Mouse (Mus musculus): ENCODE data around the gene Mia2. TPM values are rescaled to one million over a fixed set of nuclear protein-coding genes. Genes with fewer than 3 reads are reported as not detected.
A peak's percentile ranks its signal among the peaks of the same experiment; 100 is the strongest.

Gene Mia2
- total RNA-seq, 2 experiments from 2014 or later = 113 to 123 TPM

- TF ChIP-seq CTCF (IDR thresholded peaks at IDR 0.05) = no peak
- no peak for DNase-seq
- peak overlapping the region; percentile 94 for H3K4me3 ChIP-seq
Observed at GRCm38 (mm10) chr12:59067095-59067494, 28.5 kb upstream of the Mia2 start.

GRCm38 (mm10) chr12:59068791-59069190 lies 26.8 kb upstream of the Mia2 start:
- intact Hi-C loops (cut with DNase I) = no loop called here
- Histone ChIP-seq H3K4me3 (no peak overlapping the region), H3K27ac (no peak overlapping the region)

More at GRCm38 (mm10) chr12:59067095-59067494, 28.5 kb upstream of the Mia2 start:
- intact Hi-C loops (cut with DNase I) = loop anchor here (2.0 kb wide), 2 partner anchors 64 to 152 kb away; partner anchors contain the start of gene Fbxo33
- H3K27ac ChIP-seq = peak overlapping the region; percentile 96

GRCm38 (mm10) chr12:59072286-59072685 lies 23.3 kb upstream of the Mia2 start:
- Histone ChIP-seq H3K4me3 (no peak overlapping the region), H3K27ac (no peak overlapping the region)
- no peak for DNase-seq
- TF ChIP-seq CTCF (IDR thresholded peaks at IDR 0.05) = no peak
- intact Hi-C loops (cut with DNase I) = no loop called here

More at GRCm38 (mm10) chr12:59068791-59069190, 26.8 kb upstream of the Mia2 start:
- DNase-seq = no peak
- no peak for TF ChIP-seq CTCF (IDR thresholded peaks at IDR 0.05)

- intact Hi-C loops (cut with DNase I) = no loop called here
- DNase-seq = no peak
- no peak overlapping the region for H3K27ac ChIP-seq
- no peak overlapping the region for H3K4me3 ChIP-seq
- TF ChIP-seq CTCF (IDR thresholded peaks at IDR 0.05) = no peak
Observed at GRCm38 (mm10) chr12:59074052-59074451, 21.5 kb upstream of the Mia2 start.

GRCm38 (mm10) chr12:59076996-59077395 lies 18.6 kb upstream of the Mia2 start:
- no peak for TF ChIP-seq CTCF (IDR thresholded peaks at IDR 0.05)
- DNase-seq = no peak
- H3K27ac ChIP-seq = no peak overlapping the region
- H3K4me3 ChIP-seq = no peak overlapping the region
- intact Hi-C loops (cut with DNase I) = no loop called here

- H3K27ac ChIP-seq = no peak overlapping the region
- no peak overlapping the region for H3K4me3 ChIP-seq
- DNase-seq = no peak
- TF ChIP-seq CTCF (IDR thresholded peaks at IDR 0.05) = no peak
- intact Hi-C loops (cut with DNase I) = no loop called here
Observed at GRCm38 (mm10) chr12:59077883-59078282, 17.7 kb upstream of the Mia2 start.

GRCm38 (mm10) chr12:59080461-59080860 lies 15.1 kb upstream of the Mia2 start:
- DNase-seq = no peak
- no peak overlapping the region for H3K4me3 ChIP-seq
- intact Hi-C loops (cut with DNase I) = no loop called here
- no peak for TF ChIP-seq CTCF (IDR thresholded peaks at IDR 0.05)
- no peak overlapping the region for H3K27ac ChIP-seq

GRCm38 (mm10) chr12:59084446-59084845 lies 11.2 kb upstream of the Mia2 start:
- intact Hi-C loops (cut with DNase I) = no loop called here
- H3K4me3 ChIP-seq = no peak overlapping the region
- no peak for DNase-seq
- no peak for TF ChIP-seq CTCF (IDR thresholded peaks at IDR 0.05)
- H3K27ac ChIP-seq = no peak overlapping the region

- TF ChIP-seq CTCF (IDR thresholded peaks at IDR 0.05) = no peak
- no peak for DNase-seq
- intact Hi-C loops (cut with DNase I) = no loop called here
- H3K4me3 ChIP-seq = no peak overlapping the region
- no peak overlapping the region for H3K27ac ChIP-seq
Observed at GRCm38 (mm10) chr12:59086171-59086570, 9.4 kb upstream of the Mia2 start.

- no peak for DNase-seq
- intact Hi-C loops (cut with DNase I) = no loop called here
- Histone ChIP-seq H3K27ac (no peak overlapping the region), H3K4me3 (no peak overlapping the region)
- TF ChIP-seq CTCF (IDR thresholded peaks at IDR 0.05) = no peak
Observed at GRCm38 (mm10) chr12:59093543-59093942, 2.1 kb upstream of the Mia2 start.

GRCm38 (mm10) chr12:59104771-59105170 lies 9.2 kb downstream of the Mia2 start:
- DNase-seq = no peak
- Histone ChIP-seq H3K4me3 (no peak overlapping the region), H3K27ac (no peak overlapping the region)
- intact Hi-C loops (cut with DNase I) = no loop called here
- no peak for TF ChIP-seq CTCF (IDR thresholded peaks at IDR 0.05)

GRCm38 (mm10) chr12:59105914-59106313 lies 10.3 kb downstream of the Mia2 start:
- no peak overlapping the region for H3K4me3 ChIP-seq
- intact Hi-C loops (cut with DNase I) = no loop called here
- DNase-seq = no peak
- no peak for TF ChIP-seq CTCF (IDR thresholded peaks at IDR 0.05)
- no peak overlapping the region for H3K27ac ChIP-seq

GRCm38 (mm10) chr12:59106491-59106890 lies 10.9 kb downstream of the Mia2 start:
- no peak overlapping the region for H3K27ac ChIP-seq
- TF ChIP-seq CTCF (IDR thresholded peaks at IDR 0.05) = no peak
- no peak overlapping the region for H3K4me3 ChIP-seq
- intact Hi-C loops (cut with DNase I) = no loop called here
- DNase-seq = no peak

GRCm38 (mm10) chr12:59107926-59108325 lies 12.3 kb downstream of the Mia2 start:
- no peak overlapping the region for H3K27ac ChIP-seq
- no peak for TF ChIP-seq CTCF (IDR thresholded peaks at IDR 0.05)
- DNase-seq = no peak
- intact Hi-C loops (cut with DNase I) = no loop called here
- no peak overlapping the region for H3K4me3 ChIP-seq
